Mouse (Mus musculus) common myeloid progenitor, adult 5-6 weeks (primary cell): ENCODE results near the gene Rcbtb2. TPM values are rescaled to one million over a fixed set of nuclear protein-coding genes. Genes with fewer than 3 reads are reported as not detected.

ENCODE experiments used
- ATAC-seq: replicated peaks from 2 replicates; pipeline ENCODE4 v1.8.0; 2016; ENCODE audit warnings: low read depth, mild to moderate bottlenecking, moderate TSS enrichment, inconsistent platforms; ENCODE audit not compliant: poor library complexity, severe bottlenecking
- total RNA-seq: library from RNA; stranded (forward); fragments of 200-1000, 187-1606 nt; gene quantifications from 2 replicates; pipeline ENCODE4 v1.2.3, GENCODE M21; 2017

Rcbtb2 gene
- total RNA-seq, 1 experiment from 2014 or later, result 27.5 TPM

DNA sequence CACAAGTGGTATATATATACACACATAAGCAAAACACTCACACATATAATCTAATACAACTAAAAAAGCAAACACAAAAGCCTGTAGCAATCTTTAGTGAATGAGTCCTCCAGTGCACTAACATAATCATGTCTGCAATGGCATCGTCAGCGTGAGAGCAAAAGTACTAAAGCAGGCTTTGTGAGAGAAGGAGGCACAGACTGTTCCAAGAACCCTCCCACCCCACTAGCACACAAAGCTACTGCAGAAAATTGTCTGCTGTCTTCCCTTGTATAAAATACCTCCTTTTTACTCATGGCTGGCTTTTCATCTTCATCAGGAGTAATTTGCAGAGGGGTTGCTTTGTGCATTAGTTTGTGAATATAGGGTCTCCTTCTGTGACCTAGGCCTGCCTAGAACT lies 129.4 kb downstream of the Rcbtb2 start:
- no peak for ATAC-seq

DNA sequence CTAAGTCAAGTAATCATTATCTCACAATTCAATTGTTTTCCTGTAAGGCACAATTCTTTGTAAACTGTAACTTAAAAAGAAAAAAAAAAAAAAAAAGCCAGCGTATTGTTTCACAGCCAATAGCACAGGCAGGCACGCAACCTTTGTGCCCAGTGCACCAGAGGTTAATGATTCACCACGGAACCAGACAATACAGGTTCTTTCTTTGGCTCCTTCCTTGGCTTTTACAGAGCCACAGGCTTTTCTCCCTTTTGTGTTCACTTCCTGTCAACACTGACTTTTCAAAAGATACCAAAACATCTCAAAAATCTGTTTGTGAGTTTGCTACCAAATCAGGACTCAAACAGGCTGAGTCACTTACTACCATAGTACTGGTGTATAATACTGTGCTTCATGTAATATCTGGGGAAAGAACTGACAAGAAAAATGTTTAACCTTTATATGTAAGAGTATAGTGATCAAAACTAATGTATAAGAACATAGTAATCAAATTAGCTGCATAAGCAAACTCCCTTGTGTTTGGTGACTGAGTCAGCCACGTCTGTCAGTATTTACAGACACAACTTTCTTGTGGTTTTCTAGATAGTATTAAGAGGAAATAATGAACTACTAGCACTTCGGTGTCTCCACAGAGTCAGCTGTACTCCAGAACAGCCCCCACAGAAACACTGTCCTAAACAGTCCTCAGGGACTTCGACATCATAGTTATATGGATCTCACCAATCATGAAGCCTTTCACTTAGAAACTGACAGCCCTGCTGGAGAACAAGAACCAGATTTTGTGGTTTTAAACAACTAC lies 130.8 kb downstream of the Rcbtb2 start:
- peak; percentile 65; the same call in 1 of the 2 replicates for ATAC-seq

DNA sequence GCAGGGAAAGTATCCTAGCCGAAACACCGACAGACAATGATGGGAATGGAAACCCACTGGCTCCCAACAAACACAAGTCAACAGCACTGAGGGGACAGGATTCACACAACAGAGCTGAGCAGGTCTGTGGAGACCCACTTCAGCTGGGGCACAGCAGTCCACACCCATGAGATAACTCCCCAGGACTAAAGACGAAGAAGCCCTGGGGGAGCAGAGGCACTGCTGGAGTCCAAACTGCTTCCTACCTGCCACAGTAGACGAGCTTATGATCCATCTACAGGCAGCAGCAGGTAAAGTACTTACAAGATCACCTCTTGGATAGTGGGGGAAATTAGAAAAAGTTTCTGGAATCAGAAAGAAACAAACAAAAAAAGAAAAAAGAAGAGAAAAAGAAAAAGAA lies 131.6 kb downstream of the Rcbtb2 start:
- ATAC-seq, result no peak

GRCm38 (mm10) chr14:73255426-73255970 lies 132.7 kb downstream of the Rcbtb2 start:
- no peak for ATAC-seq

DNA sequence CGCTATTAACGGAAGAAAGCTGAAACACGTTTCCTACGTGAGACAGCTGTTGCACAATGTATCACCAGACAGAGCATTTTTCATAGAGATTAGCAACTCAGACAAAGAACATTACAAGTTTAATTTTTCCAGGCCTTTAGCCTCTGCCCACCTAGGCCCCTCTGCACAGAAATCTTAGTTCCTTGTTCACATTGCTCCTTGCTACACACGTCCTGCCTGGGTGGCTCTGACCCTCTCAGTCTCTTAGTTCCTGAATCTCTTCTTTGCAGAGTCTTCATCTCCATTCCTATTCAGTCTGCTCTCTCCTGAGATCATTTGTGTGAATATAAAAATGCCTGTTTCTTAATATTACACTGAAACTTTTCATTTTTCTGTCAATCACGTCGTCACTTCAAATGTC lies 134.5 kb downstream of the Rcbtb2 start:
- ATAC-seq, result peak; percentile 45

Other genes with a start within 250 kb of the Rcbtb2 start
- 4.3 and 10.6 TPM in 2 replicates for gene Cysltr2, start 73.9 kb upstream of the Rcbtb2 start, total RNA-seq
- gene Lpar6, start 114.9 kb downstream of the Rcbtb2 start, total RNA-seq, result 10.1 and 12.2 TPM in 2 replicates
- 23.5 and 31.6 TPM in 2 replicates for gene Rb1, start 202.8 kb downstream of the Rcbtb2 start, total RNA-seq